Mouse (Mus musculus) CH12F3 (cell line): Measurements from ENCODE around the gene Ddx10.
"Not testable (repeated sequence)": the region's sequence is repeated elsewhere in the genome, so short reads cannot be mapped to it uniquely, and the experiment has no call there.

Experiments
- in situ Hi-C: fragments of 300-500 bp; cut with MboI; formaldehyde crosslinking; loops from 2 replicates; pipeline ENCODE4 v1.14.3; 2020; ENCODE audit warnings: low sequenced_read_pairs

The Ddx10 gene

DNA sequence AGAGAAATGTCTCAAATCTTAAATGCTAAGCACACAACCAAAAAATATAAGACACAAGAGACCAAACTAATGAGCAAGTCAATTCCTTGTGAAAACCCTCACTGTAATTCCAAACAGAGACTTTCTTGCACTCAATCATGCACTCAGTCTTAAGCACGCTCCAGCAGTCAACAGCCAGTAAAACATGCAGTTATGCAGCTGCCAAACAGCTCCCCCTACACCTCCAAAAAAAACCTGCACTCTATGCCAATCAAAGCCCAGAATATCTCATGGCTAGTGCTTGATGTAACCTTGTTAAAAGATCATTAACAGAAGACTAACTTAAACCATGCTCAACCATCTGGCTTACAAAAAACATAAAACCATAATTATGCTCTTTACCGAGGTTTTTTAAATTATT, 74.6 kb downstream of the Ddx10 start:
- in situ Hi-C loops: no loop called here

DNA sequence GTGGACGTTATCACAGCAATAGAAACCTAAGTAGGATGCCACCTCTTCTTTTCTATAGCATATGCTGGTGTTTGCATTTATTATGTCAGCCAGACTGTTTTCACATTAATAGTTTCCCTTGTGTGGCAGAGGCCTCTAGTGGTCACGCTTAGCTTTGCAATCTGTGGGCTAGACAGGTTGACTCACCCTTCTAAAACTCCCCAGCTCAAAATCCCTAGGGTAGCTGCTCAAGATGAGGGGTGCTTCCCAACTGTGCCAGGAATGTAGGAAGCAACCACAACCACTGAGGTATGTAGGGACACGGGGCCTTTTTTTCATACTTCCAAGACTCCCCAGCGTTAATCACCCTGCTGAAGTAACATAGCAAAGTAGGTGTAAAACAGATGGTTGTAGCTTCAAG, 103.6 kb downstream of the Ddx10 start:
- in situ Hi-C loops: no loop called here

DNA sequence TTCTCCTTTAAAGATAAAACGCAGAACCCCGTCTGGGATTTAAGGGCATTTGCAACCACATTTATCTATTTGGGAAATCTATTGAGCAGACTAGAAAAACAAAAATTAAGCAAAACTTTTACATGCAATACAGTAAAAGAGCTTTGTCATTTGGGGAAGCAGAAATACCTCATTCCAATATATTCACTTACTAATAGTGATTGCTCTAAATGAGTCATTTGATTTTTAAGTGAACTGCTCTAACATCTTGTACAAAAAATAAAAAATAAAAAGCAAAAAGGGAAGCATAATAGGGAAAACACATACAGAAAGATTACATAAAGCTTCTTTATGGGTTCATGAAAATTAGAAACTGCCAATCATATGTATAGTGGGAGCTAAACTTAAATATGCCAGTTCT, 104.3 kb downstream of the Ddx10 start:
- in situ Hi-C loops: no loop called here

DNA sequence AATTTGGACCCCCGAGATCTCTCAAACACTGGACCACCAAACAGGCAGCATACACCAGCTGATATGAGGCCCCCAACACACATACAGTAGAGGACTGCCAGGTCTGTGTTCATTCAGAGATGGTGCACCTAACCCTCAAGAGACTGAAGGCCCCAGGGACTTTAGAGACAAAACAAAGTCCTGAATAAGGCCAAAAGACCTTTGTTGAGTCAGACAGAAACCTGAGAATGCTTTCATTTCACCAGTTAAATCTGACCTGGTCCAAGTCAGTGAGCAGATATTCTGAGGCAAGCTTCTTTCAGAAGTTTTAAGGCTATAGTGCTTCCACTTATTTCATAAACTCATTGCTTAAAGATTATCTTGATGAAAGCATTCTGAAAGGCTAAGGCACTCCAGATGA, 105.4 kb downstream of the Ddx10 start:
- in situ Hi-C loops: not testable (repeated sequence)

DNA sequence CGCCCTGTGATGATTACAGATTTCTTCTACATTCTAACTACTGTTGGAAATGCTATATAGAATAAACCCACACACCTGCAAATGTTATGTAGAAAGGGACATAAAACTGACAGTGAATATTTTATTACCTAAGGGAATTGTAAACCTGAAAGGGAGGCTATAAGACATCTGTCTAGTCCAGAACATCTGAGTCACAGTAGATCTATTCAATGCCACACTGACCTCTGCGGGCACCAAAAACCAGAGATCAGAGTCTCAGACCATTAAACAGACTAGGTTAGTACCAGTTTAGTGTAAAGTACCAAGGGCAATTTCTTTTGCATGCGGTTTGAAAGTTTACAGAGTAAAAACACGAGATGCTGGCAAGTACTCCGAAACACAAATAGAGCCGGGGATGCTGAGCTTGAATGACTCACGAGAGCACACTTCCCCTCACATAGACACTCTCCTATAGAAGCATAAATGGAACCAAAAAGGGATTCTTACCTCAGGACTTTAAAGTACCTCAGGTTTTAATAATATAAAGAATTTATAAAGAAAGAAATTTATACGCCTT, 107.2 kb downstream of the Ddx10 start:
- in situ Hi-C loops: no loop called here

DNA sequence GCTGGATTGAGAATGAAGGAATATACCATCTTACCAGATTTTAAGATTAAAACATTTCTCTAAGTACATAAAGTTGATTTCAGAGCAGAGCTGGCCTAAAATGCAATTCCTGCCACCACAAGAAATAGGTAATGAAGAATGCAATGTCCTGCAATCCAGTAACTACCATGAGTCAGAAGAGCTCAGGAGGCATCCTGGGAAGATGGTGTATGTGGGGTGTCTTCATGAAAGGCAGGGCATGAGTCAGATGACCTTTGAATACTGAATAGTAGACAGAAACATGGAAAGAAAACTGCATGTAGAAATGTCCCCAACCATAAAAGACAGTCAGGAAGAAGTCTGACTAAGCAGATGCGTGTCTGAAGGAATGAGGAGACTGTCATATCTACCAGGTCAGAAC, 115.0 kb downstream of the Ddx10 start:
- in situ Hi-C loops: no loop called here

DNA sequence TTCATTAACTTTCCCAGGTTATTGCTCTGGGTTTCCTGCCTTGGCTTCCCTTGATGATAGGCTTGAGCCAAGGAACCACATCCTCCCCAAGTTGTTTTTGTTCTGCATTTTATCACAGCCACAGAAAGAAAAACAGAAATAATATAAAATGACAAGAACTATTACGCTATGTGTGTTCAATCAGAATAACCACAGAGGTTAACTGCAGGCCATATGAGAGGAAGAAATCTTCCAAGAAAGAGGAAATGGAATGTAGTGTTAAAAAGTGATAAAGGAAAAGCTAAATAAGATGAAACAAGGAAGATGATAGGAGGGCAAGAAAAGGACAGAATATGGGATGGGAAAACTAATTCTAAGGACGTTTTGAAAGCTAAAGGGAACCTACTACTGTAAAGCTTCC, 117.4 kb downstream of the Ddx10 start:
- in situ Hi-C loops: no loop called here

DNA sequence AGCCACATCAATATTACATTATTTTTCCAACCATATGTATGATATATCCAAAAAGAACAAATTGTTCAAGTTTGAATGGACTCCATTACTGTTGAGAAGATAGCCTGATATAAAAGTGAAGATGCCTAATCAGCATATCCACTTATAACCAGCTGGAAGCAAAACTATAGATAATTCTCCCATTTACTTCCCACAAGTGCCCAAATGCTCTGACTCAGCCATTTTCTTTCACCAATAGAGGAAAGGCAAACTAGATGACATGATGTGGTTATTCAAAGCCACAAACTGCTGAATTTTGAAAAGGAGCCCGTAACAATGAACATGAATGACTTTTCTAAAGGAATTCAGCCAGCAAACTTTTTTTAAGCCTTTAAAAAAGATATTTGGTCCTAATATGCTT, 146.8 kb downstream of the Ddx10 start:
- in situ Hi-C loops: no loop called here

DNA sequence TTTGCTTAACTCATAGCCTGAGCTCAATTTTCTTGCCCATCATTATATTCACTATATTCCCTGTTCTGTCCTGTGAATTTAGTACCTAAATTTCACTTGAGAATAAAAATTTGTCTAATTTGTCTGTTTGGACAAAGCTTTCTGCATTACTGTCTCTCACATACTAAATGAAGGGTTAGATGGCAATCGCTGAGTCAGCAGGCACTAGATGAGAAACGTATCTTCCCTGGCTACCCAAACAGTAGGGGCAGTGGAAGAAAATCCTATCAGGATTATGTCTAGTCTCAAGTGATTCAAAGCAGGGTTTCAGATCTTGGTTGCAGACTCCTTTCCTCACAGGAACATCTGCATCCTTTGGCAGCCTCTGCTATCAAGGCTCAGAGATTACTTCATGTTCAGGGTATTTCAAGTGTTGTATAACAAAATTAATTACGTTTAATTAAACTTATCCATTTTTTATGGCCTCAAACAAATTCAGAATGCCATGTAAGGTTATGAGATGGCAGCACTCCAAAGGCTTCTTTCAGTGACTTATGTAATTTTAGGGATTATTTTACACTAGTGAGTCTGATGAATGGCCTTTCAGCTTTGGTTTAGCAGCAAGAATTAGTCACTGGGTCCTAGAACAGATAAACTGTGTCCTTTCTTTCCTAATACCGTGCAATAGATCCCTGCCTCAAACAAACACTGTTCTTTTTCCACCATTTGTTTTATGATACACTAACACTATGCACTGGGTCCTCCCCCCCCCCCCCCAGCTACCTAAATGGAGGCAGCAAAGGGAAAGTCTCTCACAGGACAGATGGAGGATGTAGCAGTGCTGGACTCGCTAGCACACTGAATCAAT, 152.3 kb downstream of the Ddx10 start:
- in situ Hi-C loops: no loop called here

DNA sequence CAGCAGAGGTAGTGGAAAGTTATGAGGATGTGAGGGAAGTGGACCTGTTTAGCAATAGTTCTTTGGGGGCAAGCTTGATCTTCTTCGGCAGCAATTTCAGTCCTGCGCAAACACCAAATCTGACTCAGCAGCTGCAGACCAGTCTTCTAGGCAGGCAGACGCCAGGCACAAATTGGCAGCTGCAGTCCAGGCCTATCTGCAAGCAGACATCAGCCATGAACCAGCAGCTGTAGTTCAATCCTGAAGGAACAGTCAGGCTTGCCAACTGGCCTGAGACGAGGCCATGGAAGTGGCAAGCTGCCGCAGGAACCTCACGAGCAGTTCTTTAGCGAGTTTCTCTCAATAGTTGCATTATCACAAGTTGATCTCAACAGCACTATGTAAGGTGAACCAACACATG, 153.3 kb downstream of the Ddx10 start:
- in situ Hi-C loops: no loop called here

DNA sequence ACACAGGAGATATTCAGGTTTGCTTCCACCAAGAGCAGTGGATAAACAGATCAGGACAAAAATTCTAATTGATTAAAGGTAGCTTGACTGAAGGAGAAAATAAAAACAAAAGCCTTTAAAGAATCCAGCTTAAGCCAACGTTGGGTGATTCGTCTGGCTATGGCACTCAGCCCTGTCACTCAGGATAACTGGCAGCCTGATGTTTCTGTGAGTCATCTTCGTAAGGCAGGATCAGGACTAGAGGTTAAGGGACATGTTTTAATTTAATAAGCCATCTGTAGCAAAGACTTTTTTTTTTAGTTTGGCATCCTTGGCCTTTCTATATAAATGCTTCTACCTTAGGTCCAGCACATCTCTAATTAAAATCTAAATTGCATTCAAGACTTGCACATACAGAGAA, 170.2 kb downstream of the Ddx10 start:
- in situ Hi-C loops: no loop called here

DNA sequence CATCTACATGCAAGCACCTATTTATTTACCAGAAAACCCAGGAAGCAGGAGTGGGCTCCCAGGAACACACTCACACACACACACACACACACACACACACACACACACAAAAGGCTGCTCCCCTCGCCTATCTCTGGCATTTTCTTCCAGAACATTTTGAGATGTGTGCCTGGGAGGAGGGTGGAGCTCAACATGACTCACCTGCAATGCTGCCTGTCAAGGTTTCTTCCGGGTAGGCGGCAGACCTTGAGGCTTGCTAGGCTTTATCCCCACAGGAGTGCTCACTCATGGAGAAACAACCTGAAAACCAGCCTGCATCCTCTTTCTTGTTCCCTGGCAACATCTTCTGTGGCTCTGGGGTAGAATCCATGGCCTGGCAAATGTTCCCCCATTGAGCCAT, 171.9 kb downstream of the Ddx10 start:
- in situ Hi-C loops: no loop called here

DNA sequence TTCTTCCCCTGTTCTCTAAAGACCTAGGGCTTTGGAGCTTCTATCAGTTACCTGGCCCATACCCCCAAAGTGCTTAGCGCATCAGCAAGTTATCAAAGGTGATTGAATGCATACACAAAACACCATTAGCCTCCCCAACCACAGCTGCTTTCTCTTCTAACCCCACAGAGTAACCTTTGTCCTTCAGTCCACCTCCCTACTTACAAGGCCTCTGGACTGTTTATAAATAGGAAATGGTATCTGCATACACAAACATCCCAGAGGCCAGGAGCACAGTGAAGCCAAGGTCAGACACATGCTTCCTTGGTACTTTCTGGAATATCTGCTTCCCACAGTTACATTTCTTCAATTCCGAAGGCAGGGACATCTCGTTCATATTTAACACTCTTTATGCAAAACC, 173.4 kb downstream of the Ddx10 start:
- in situ Hi-C loops: no loop called here

DNA sequence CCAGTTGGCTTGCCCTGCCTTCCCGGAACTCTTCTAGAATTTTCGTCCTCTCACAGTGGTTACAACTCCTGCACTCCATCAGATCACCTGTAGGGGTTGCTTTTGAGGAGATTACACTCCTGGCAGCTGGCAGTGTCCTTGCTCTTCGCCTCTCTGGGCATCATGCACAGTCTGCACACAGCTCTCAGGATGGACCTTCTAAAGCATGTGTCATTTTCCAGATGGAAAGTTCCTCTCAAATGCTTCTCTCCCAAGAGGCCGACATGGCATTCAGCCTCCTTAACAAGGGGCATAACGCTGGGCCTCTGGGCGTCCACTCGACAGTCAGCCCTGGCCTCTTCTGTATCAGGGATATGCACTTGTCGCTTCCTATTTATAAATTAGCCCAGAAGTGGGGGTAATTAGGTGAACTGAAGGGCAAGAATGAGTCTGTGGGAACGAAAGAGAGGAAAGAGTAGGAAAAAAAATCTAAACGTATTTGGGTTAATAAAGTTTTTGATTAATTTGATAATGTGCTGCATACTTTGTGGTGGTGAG, 174.2 kb downstream of the Ddx10 start:
- in situ Hi-C loops: no loop called here

DNA sequence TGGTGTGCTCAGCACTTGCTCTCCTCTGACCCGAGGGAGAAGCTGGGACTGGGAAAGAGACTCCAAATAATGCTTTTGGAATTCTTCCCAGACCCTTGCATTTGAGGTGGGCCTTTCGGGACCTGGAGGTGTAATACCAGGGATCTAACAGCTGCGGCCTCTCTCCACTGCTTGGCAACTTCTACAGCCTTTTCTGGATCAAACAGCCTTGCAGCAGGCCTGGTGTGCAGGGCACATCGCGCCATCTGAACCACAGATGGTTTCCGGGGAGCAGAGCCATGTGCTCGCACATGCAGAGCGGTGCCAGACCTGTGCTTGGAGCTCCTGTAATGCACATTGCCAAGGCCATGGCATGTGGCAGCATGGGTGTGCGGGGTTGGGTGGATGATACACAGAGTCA, 175.8 kb downstream of the Ddx10 start:
- in situ Hi-C loops: no loop called here

DNA sequence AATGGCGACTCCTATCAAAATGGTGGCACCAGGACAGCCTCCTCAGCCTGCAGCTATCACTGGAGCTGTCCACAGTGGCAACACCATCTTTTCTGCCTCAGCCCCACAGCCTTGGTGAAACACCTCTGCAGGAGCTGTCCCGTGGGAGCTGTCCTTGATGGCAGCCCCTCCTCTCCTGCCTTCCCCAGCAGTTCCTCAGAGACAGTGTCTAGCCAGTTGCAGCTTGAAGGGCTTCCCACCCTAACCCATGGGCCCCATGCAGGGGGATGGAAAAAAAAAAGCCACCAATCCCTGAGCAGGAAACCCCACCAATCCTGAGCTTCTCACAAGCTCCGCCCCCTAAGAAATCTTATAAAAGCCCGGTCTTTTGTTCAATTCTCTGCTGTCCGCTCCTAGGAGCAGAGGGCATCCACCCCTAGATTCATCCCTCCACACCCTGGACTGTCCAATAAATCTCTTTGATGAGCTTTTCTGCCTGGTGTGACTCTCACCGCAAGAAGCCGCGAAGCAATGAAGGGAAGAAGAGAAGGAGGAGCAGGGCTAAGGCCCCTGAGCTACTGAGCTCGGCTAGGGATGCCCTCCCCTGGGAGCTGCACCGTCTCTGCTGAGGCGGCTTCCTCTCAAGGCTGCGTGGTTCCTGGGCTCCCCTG, 176.9 kb downstream of the Ddx10 start:
- in situ Hi-C loops: no loop called here

DNA sequence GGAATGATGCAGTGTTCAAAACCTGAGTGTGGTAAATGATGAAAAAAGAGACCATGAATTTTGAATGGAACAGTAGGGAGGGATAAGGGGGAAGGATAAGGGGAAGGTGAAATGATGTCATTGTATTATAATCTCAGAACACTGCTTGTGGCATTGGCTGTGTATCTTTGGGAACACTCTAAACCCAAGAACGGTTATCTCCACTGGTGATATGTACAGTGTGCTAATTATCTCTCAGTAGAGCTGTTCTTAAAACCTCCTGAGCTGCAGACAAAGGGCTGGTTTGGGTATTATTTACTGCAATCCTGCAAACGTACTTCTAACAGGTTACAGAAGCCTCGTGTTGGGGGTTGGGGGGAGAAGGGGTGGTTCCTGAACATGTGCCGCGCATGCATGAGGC, 179.7 kb downstream of the Ddx10 start:
- in situ Hi-C loops: no loop called here

DNA sequence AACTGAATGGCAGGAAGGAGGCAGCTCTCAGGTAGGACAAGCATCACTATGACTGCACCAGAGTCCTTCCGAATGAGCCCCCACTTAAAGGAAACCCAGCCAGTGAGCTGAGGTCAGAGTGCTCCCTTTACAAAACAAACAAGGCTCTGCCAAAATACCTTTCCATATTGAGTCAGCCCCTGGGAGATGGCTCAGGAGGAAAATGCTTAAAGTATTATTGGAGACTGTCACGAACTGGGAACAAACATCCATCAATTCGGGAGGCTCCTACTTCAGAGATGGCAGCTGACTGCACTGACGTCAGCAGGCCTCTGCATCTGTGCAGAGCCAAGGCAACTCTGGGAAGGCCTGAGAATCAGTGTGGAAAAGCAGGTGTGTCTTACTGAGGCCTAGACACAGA, 181.4 kb downstream of the Ddx10 start:
- in situ Hi-C loops: no loop called here

DNA sequence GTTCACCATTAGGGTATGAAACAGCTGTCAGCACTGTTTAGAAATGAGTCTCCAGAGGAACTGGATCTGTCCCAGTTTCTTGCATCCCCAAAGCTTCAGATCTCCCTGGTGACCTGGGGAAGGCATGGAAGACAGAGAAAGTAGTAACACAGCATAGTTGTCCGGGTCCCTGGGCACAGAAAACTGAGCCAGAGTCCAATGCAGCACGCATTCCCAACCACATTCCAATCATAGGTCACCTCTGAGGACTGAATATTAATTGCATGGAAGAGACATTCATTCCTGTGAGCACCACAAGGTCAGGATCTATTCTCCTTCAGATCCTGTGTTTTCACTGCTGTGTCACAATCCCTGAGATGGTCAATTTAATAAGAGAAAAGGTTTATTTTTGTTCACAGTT, 182.8 kb downstream of the Ddx10 start:
- in situ Hi-C loops: no loop called here

DNA sequence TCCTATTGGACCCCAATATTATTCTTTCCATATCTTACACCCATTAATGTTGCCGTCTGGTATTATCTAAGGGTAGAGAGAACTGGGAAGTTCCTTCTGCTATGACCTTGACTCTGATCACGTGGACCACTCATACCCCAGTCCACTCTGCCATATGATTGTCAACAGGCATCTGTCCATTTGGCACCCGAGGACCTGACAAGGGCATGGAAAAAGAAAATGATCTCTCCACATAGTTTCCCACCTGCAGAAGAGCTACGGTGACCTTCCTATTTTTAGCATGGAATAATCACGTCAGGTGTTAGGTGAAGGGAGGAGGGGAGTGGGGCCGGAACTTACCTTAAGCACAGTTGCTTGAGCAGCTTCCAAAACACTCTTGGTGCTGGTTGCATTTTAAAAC, 183.3 kb downstream of the Ddx10 start:
- in situ Hi-C loops: no loop called here

DNA sequence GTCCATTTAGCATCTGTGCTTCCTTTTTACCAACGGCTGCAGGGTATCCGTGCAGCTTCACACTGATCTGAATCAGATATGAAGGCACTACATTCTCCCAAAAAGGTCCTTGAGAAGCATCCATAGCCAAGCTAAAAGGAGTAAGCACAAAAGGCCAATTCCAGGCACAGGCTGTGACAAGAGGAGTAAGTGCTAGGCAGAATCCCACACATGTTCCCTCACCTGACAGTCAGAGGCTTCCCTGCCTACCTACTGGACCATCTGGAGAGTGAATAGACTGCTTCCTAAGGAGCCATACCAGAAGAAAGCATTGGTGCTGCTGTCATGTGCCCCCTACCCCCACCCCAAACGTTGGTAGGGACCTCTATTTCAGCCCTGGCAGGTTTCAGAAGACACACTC, 192.5 kb downstream of the Ddx10 start:
- in situ Hi-C loops: no loop called here
